Mouse (Mus musculus) CH12.LX (cell line): Measurements from ENCODE around the gene Usp32. TPM values are rescaled to one million over a fixed set of nuclear protein-coding genes. Genes with fewer than 3 reads are reported as not detected.

ENCODE experiments used
- DNase-seq: peaks from one replicate; pipeline ENCODE4 v3.0.0-alpha.2; 2013; ENCODE audit errors: extremely low read depth
- H3K27ac ChIP-seq: 2 replicates; pipeline ENCODE4 v1.5.1; 2012; ENCODE audit warnings: low read depth, mild to moderate bottlenecking, control low read depth, moderate library complexity; ENCODE audit not compliant: insufficient read depth
- H3K27me3 ChIP-seq: replicated peaks from 2 replicates; pipeline ENCODE3; 2012; ENCODE audit warnings: inconsistent platforms
- H3K36me3 ChIP-seq, 2 experiments: replicated peaks in 1 of 2; 2 replicates each; pipeline versions ENCODE3 to v1.6.1; 2012; ENCODE audit warnings: inconsistent platforms in 1 of 2, low read length in 1 of 2, mild to moderate bottlenecking in 1 of 2, mixed read lengths in 1 of 2, moderate library complexity in 1 of 2; ENCODE audit not compliant: control insufficient read depth in 1 of 2, insufficient read depth in 1 of 2
- H3K4me1 ChIP-seq, 2 experiments: 2 replicates each; pipeline ENCODE4 v1.6.1; 2012; ENCODE audit warnings: inconsistent platforms in 1 of 2, moderate library complexity in 1 of 2; ENCODE audit not compliant: insufficient read depth in 2 of 2, control insufficient read depth in 1 of 2
- H3K4me2 ChIP-seq: 2 replicates; pipeline ENCODE4 v1.6.1; 2012; ENCODE audit warnings: low read depth, mild to moderate bottlenecking, control low read depth; ENCODE audit not compliant: poor library complexity, insufficient read depth, severe bottlenecking
- H3K4me3 ChIP-seq, 3 experiments: fragments of 150-350 bp in 1 of 3; sonication (generic) in 1 of 3; replicated peaks in 1 of 3; 2 replicates each; pipeline versions ENCODE3 to v1.5.1; 2011 to 2012; ENCODE audit warnings: low read depth in 2 of 3, low read length in 2 of 3, mild to moderate bottlenecking in 2 of 3, moderate library complexity in 2 of 3, control low read depth in 1 of 3, improper control_type of control experiment in 1 of 3, inconsistent platforms in 1 of 3, mixed read lengths in 1 of 3; ENCODE audit not compliant: poor library complexity in 1 of 3
- H3K79me2 ChIP-seq: replicated peaks from 2 replicates; pipeline ENCODE4 v1.6.1; 2012; ENCODE audit warnings: mild to moderate bottlenecking, moderate library complexity; ENCODE audit not compliant: control insufficient read depth, poor library complexity, insufficient read depth, severe bottlenecking; ENCODE audit errors: extremely low read depth
- H3K9ac ChIP-seq: 2 replicates; pipeline ENCODE4 v1.6.1; 2012; ENCODE audit warnings: low read depth, mild to moderate bottlenecking, control low read depth, moderate library complexity; ENCODE audit not compliant: insufficient read depth
- H3K9me3 ChIP-seq: replicated peaks from 2 replicates; pipeline ENCODE3; 2012; ENCODE audit warnings: low read length, inconsistent platforms, mixed read lengths
- CHD1 ChIP-seq: IDR thresholded peaks from 2 replicates; pipeline ENCODE4 v1.6.1; 2012; ENCODE audit warnings: low read depth, low read length, improper control_type of control experiment, inconsistent platforms
- CHD2 ChIP-seq: IDR thresholded peaks from 2 replicates; pipeline ENCODE4 v1.6.1; 2011; ENCODE audit warnings: low read length, improper control_type of control experiment
- CTCF ChIP-seq, 2 experiments: IDR thresholded peaks in 1 of 2; conservative IDR thresholded peaks in 1 of 2; 2 replicates each; pipeline ENCODE4 v1.5.1; 2011 to 2012; ENCODE audit warnings: low read depth in 2 of 2, low read length in 2 of 2, improper control_type of control experiment in 1 of 2, inconsistent platforms in 1 of 2, mild to moderate bottlenecking in 1 of 2, moderate library complexity in 1 of 2
- ELF1 ChIP-seq: IDR thresholded peaks from 2 replicates; pipeline ENCODE4 v1.6.1; 2014; ENCODE audit warnings: low read depth, mild to moderate bottlenecking, inconsistent platforms, low read length, improper control_type of control experiment
- EP300 ChIP-seq: IDR thresholded peaks from 2 replicates; pipeline ENCODE4 v1.6.1; 2011; ENCODE audit warnings: low read length, improper control_type of control experiment
- ETS1 ChIP-seq: conservative IDR thresholded peaks from 2 replicates; pipeline ENCODE4 v1.6.1; 2012; ENCODE audit warnings: low read depth, mild to moderate bottlenecking, inconsistent platforms, low read length, improper control_type of control experiment, moderate library complexity
- GABPA ChIP-seq: IDR thresholded peaks from 2 replicates; pipeline ENCODE4 v1.6.1; 2012; ENCODE audit warnings: low read depth, low read length, improper control_type of control experiment, inconsistent platforms; ENCODE audit not compliant: insufficient replicate concordance
- HCFC1 ChIP-seq: IDR thresholded peaks from 2 replicates; pipeline ENCODE4 v1.6.1; 2012; ENCODE audit warnings: low read depth, mild to moderate bottlenecking, inconsistent platforms, low read length, improper control_type of control experiment
- IRF4 ChIP-seq: IDR thresholded peaks from 2 replicates; pipeline ENCODE4 v1.6.1; 2014; ENCODE audit warnings: low read depth, mild to moderate bottlenecking, inconsistent platforms, low read length, improper control_type of control experiment
- JUND ChIP-seq: conservative IDR thresholded peaks from 2 replicates; pipeline ENCODE4 v1.6.1; 2011; ENCODE audit warnings: low read depth, low read length, improper control_type of control experiment
- MXI1 ChIP-seq: IDR thresholded peaks from 2 replicates; pipeline ENCODE4 v1.6.1; 2011; ENCODE audit warnings: mild to moderate bottlenecking, low read depth, low read length, improper control_type of control experiment
- MYC ChIP-seq: IDR thresholded peaks from 2 replicates; pipeline ENCODE4 v1.6.1; 2011; ENCODE audit warnings: low read depth, mild to moderate bottlenecking, improper control_type of control experiment, low read length
- NRF1 ChIP-seq: IDR thresholded peaks from 2 replicates; pipeline ENCODE4 v1.6.1; 2014; ENCODE audit warnings: low read depth, mild to moderate bottlenecking, inconsistent platforms, low read length, improper control_type of control experiment, moderate library complexity
- POLR2A ChIP-seq: IDR thresholded peaks from 2 replicates; pipeline ENCODE4 v1.6.1; 2011; ENCODE audit warnings: low read depth, mild to moderate bottlenecking, improper control_type of control experiment, low read length
- RAD21 ChIP-seq: IDR thresholded peaks from 2 replicates; pipeline ENCODE4 v1.6.1; 2011; ENCODE audit warnings: low read depth, mild to moderate bottlenecking, low read length, improper control_type of control experiment, moderate library complexity
- SIN3A ChIP-seq: IDR thresholded peaks from 2 replicates; pipeline ENCODE4 v1.6.1; 2012; ENCODE audit warnings: low read length, improper control_type of control experiment, inconsistent platforms
- SMC3 ChIP-seq: IDR thresholded peaks from 2 replicates; pipeline ENCODE4 v1.6.1; 2011; ENCODE audit warnings: low read depth, low read length, improper control_type of control experiment
- TBP ChIP-seq: conservative IDR thresholded peaks from 2 replicates; pipeline ENCODE4 v1.6.1; 2011; ENCODE audit warnings: low read depth, low read length, improper control_type of control experiment
- TCF12 ChIP-seq: IDR thresholded peaks from 2 replicates; pipeline ENCODE4 v1.6.1; 2014; ENCODE audit warnings: low read depth, mild to moderate bottlenecking, inconsistent platforms, low read length, improper control_type of control experiment
- UBTF ChIP-seq: IDR thresholded peaks from 2 replicates; pipeline ENCODE4 v1.6.1; 2012; ENCODE audit warnings: low read depth, mild to moderate bottlenecking, inconsistent platforms, low read length, improper control_type of control experiment, moderate library complexity
- USF2 ChIP-seq: conservative IDR thresholded peaks from 2 replicates; pipeline ENCODE4 v1.6.1; 2011; ENCODE audit warnings: low read depth, low read length, improper control_type of control experiment
- ZC3H11A ChIP-seq: IDR thresholded peaks from 2 replicates; pipeline ENCODE4 v1.6.1; 2012; ENCODE audit warnings: low read depth, mild to moderate bottlenecking, inconsistent platforms, low read length, improper control_type of control experiment
- ZMIZ1 ChIP-seq: IDR thresholded peaks from 2 replicates; pipeline ENCODE4 v1.6.1; 2012; ENCODE audit warnings: low read depth, mild to moderate bottlenecking, inconsistent platforms, low read length, improper control_type of control experiment
- ZNF384 ChIP-seq: IDR thresholded peaks from 2 replicates; pipeline ENCODE4 v1.6.1; 2012; ENCODE audit warnings: low read depth, low read length, improper control_type of control experiment, inconsistent platforms
- dilution Hi-C: fragments of 300-500 bp; cut with MboI; formaldehyde crosslinking; loops from 2 replicates; pipeline ENCODE4 v1.14.3; 2020; ENCODE audit warnings: low sequenced_read_pairs; ENCODE audit not compliant: extremely low pct_unique_long_range_greater_than_20kb, extremely low pct_ligation_motif_present
- in situ Hi-C: fragments of 300-500 bp; cut with MboI; formaldehyde crosslinking; loops from 3 replicates; pipeline ENCODE4 v1.14.3; 2019; ENCODE audit warnings: low sequenced_read_pairs, low pct_ligation_motif_present, low pct_unique_long_range_greater_than_20kb, mixed read lengths
- polyA plus RNA-seq: library from polyadenylated mRNA; unstranded; fragments of >175 nt; gene quantifications from 2 replicates; pipeline ENCODE4 v1.2.1, GENCODE M21; 2012; ENCODE audit warnings: low read depth; ENCODE audit not compliant: insufficient read length
- total RNA-seq, 2 experiments: library from RNA; depleted of rRNA; stranded (reverse); fragments of 300-350 nt in 1 of 2; fragments of >200 nt in 1 of 2; gene quantifications; 2 replicates each; pipeline ENCODE4 v1.2.3; 2012 to 2014

Usp32 gene
- total and polyA plus RNA-seq, 3 experiments = 7.4 to 12.0 (median 11.8) TPM

- H3K27ac ChIP-seq = no peak overlapping the region
- no peak overlapping the region for H3K9ac ChIP-seq
- peaks cover 3% of the 10 kb centered on the region for H3K9me3 ChIP-seq
- DNase-seq = peak; percentile 83
- H3K4me3 ChIP-seq = no peak overlapping the region
- peaks cover 1 to 19% of the 10 kb centered on the region in 2 experiments for H3K36me3 ChIP-seq
- in situ Hi-C loops (no loop called here), dilution Hi-C loops (no loop called here)
- H3K27me3 ChIP-seq = no peaks in the 10 kb centered on the region
- TF ChIP-seq MYC (no peak), ELF1 (no peak), RAD21 (peak; percentile 82), SMC3 (peak; percentile 61), CTCF (conservative IDR thresholded peaks at IDR 0.05 in 1 of 2, IDR thresholded peaks at IDR 0.05 in 1 of 2; ENCODE audit: low read depth in 2 of 2, low read length in 2 of 2) (peak; percentile 75 to 87)
- H3K79me2 ChIP-seq = no peaks in the 10 kb centered on the region
- peaks cover 0 to 8% of the 10 kb centered on the region in 2 experiments; a peak in 2 of 4 replicates for H3K4me1 ChIP-seq
- no peak overlapping the region for H3K4me2 ChIP-seq
These were observed 44.1 kb upstream of the Usp32 start for GRCm38 (mm10) chr11:85184082-85184481.

GRCm38 (mm10) chr11:85183284-85183779 is 43.4 kb upstream of the Usp32 start:
- no peak for DNase-seq
- peak overlapping the region in 2 of 3 experiments; percentile 34 to 55 for H3K4me3 ChIP-seq
- in situ Hi-C loops = no loop called here

GRCm38 (mm10) chr11:85182617-85183283 is 42.8 kb upstream of the Usp32 start:
- no peak overlapping the region for H3K27ac ChIP-seq
- peak overlapping the region; percentile 31 to 55 (median 34) for H3K4me3 ChIP-seq
- peaks cover 0 to 10% of the 10 kb centered on the region in 2 experiments for H3K36me3 ChIP-seq
- H3K9ac ChIP-seq = no peak overlapping the region
- peaks cover 2 to 8% of the 10 kb centered on the region in 2 experiments; a peak in 3 of 4 replicates for H3K4me1 ChIP-seq
- in situ Hi-C loops = no loop called here
- peak; percentile 67 for DNase-seq
- H3K79me2 ChIP-seq = no peaks in the 10 kb centered on the region
- H3K9me3 ChIP-seq = peaks cover 3% of the 10 kb centered on the region
- H3K4me2 ChIP-seq = peak overlapping the region; percentile 66
- H3K27me3 ChIP-seq = no peaks in the 10 kb centered on the region
- dilution Hi-C loops = no loop called here
- no peak for TF ChIP-seq ZMIZ1
- no peak for TF ChIP-seq CHD1
- TF ChIP-seq USF2 = peak; percentile 81
- no peak for TF ChIP-seq TBP
- TF ChIP-seq NRF1 = no peak
- 0 out of 2 replicates have a peak, but pooled peaks have one; percentile 15 for TF ChIP-seq ETS1
- TF ChIP-seq HCFC1 = peak; percentile 53
- no peak for TF ChIP-seq ZNF384
- TF ChIP-seq ZC3H11A = peak; percentile 17; the same call in 1 of the 2 replicates
- no peak; the same call in 1 of the 2 replicates for TF ChIP-seq IRF4
- peak; percentile 39 to 91 for TF ChIP-seq CTCF (conservative IDR thresholded peaks at IDR 0.05 in 1 of 2, IDR thresholded peaks at IDR 0.05 in 1 of 2; ENCODE audit: low read depth in 2 of 2, low read length in 2 of 2)
- 0 out of 2 replicates have a peak, but pooled peaks have one; percentile 57 for TF ChIP-seq TCF12
- TF ChIP-seq POLR2A = peak; percentile 42; the same call in 1 of the 2 replicates
- TF ChIP-seq GABPA = no peak
- TF ChIP-seq UBTF = no peak; the same call in 1 of the 2 replicates
- no peak for TF ChIP-seq JUND
- TF ChIP-seq MYC = peak; percentile 43; the same call in 1 of the 2 replicates
- no peak for TF ChIP-seq EP300
- no peak for TF ChIP-seq SIN3A
- TF ChIP-seq CHD2 = no peak

More at GRCm38 (mm10) chr11:85183284-85183779, 43.4 kb upstream of the Usp32 start:
- TF ChIP-seq CHD2 (no peak), MXI1 (0 out of 2 replicates have a peak, but pooled peaks have one; percentile 10)
- H3K4me1 ChIP-seq = peaks cover 0 to 8% of the 10 kb centered on the region in 2 experiments; a peak in 2 of 4 replicates
- dilution Hi-C loops = no loop called here
- no peaks in the 10 kb centered on the region for H3K27me3 ChIP-seq
- no peak overlapping the region for H3K9ac ChIP-seq
- H3K79me2 ChIP-seq = no peaks in the 10 kb centered on the region
- no peak overlapping the region for H3K27ac ChIP-seq
- peaks cover 0 to 12% of the 10 kb centered on the region in 2 experiments for H3K36me3 ChIP-seq
- H3K4me2 ChIP-seq = peak overlapping the region; percentile 66
- H3K9me3 ChIP-seq = peaks cover 3% of the 10 kb centered on the region
